Mouse (Mus musculus) monocyte, adult 2 months (primary cell): ENCODE results near the gene Pla2g16.

Source experiments
- DNase-seq, 2 experiments: peaks; one replicate each; pipeline ENCODE4 v3.0.0; 2022; ENCODE audit warnings: low spot score in 2 of 2, low read depth in 1 of 2

Pla2g16 gene

GRCm38 (mm10) chr19:7611942-7612757 is 54.9 kb downstream of the Pla2g16 start, which contains the start of gene Hrasls5:
Gene Hrasls5 (plus strand): TSS chr19:7612541.
- no peak for DNase-seq

DNA sequence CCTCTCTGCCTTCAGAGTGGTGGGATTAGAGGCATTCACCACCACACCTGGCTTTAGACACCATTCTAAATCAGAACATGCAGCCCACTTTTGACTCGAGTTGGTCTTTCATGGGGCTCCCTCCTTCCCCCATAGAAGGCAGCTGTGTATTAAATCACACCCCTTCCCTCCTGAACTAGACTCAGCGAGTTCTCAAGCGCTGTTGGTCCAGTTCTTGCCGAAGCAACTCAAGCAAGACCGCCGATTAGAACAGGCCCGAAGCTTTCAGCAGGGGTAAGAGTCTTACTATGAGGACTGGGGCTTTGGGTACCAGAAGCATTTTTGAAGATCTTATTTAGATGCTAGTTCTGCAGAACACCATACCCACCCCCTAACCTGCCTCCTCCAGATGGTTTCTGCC is 55.9 kb downstream of the Pla2g16 start:
- DNase-seq, result no peak

GRCm38 (mm10) chr19:7616231-7616930 is 59.1 kb downstream of the Pla2g16 start:
- no peak for DNase-seq

GRCm38 (mm10) chr19:7617085-7617484 is 59.8 kb downstream of the Pla2g16 start:
- DNase-seq, result no peak

GRCm38 (mm10) chr19:7617696-7618095 is 60.4 kb downstream of the Pla2g16 start:
- no peak for DNase-seq

GRCm38 (mm10) chr19:7633021-7633420 is 75.8 kb downstream of the Pla2g16 start:
- DNase-seq, result no peak

- no peak for DNase-seq
Observed at GRCm38 (mm10) chr19:7633786-7634185, 76.5 kb downstream of the Pla2g16 start.
